Mouse (Mus musculus): ENCODE data around the gene Clic3.
A peak's percentile ranks its signal among the peaks of the same experiment; 100 is the strongest.

Gene Clic3

DNA sequence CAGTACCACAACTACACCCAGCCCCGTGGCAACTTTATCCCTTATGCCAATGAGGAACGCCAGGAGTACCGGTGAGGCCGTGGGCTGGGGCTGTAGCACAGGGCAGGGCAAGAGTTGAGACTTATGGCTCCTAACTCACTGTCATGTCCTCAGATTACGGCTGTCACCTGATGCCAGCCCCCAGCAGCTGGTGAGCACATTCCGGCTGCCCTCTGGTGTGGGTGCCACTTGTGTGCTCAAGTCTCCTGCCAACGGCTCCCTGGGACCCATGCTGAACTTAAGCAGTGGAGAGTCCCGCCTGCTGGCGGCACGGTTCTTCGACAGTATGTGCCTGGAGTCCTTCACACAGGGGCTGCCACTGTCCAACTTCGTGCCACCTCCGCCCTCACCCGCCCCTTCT, 14.0 kb upstream of the Clic3 start:
- no peak for DNase-seq (ENCODE audit: low spot score in 2 of 2)

- DNase-seq (ENCODE audit: low spot score in 2 of 2) = no peak
These were observed 5.6 kb upstream of the Clic3 start for GRCm38 (mm10) chr2:25450853-25451647.

- DNase-seq (ENCODE audit: low spot score in 2 of 2) = no peak
These were observed 3.7 kb upstream of the Clic3 start for GRCm38 (mm10) chr2:25452951-25453350.

GRCm38 (mm10) chr2:25457022-25457896, 621 bp downstream of the Clic3 start:
- DNase-seq (ENCODE audit: low spot score in 2 of 2) = no peak

GRCm38 (mm10) chr2:25458911-25459310, 2.3 kb downstream of the Clic3 start:
- no peak for DNase-seq (ENCODE audit: low spot score in 2 of 2)

DNA sequence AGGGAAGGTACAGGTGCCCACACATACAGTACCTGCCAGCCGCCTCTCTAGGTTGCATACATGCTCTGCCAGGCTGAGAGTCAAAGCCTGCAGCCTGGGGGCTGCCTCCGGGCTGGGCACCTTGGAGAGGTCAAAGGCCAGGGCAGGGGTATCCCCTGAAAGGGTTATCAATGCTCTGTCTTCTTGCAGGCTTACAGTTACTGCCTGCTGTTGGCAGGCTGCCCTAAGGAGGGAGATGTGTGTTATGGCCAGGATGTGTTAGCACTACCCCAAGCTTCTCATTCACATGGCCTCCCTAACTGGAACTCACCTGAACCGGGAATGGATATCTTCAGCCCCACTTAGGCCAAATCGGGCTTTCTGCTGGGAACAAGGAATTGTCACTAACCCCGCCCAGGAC, 3.5 kb downstream of the Clic3 start:
- DNase-seq (ENCODE audit: low spot score in 2 of 2) = peak in 1 of 2 experiments; percentile 37

- DNase-seq (ENCODE audit: low spot score in 2 of 2) = peak; percentile 65 to 81
These were observed 4.1 kb downstream of the Clic3 start, which contains the start of gene Paxx for GRCm38 (mm10) chr2:25460551-25461309. Gene Paxx (minus strand): TSS chr2:25461094.

DNA sequence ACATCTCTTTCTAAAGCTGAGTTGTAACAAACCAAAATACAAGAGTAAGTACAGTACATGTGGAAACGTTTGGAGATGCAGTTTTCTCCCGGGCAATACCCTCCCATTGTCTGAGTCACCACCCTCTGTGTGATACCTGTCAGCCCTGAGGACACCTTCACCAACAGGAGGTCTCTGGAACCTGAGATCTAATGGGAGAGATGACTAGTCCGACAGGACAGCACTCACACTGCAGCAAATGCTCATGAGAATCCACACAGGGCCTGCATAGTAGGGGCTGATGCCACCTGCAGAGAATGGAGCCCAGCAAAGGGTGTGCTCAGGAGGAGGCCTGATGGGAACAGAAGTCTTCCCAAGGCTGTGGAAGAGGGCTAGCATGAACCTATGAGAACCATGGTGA, 4.8 kb downstream of the Clic3 start:
- DNase-seq (ENCODE audit: low spot score in 2 of 2) = no peak

DNA sequence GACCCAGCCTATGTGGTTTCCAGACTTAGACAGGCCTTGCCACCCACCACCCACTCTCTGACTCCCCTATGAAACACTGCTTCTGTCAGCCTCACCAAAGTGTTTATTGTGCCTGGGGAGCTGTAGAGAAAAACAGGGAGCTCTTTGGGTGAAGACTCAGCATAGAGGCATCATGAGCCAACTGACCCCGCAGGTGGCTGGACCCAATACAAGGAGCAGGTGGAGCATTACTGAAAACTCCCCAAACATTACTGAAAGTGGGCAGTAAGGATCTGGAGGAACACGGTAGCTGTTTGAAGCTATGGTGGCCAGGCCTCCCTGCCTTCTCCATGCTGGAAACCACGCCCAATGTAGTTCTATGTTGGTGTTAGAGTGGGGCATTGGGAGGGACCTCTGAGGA, 7.0 kb downstream of the Clic3 start:
- DNase-seq (ENCODE audit: low spot score in 2 of 2) = no peak

DNA sequence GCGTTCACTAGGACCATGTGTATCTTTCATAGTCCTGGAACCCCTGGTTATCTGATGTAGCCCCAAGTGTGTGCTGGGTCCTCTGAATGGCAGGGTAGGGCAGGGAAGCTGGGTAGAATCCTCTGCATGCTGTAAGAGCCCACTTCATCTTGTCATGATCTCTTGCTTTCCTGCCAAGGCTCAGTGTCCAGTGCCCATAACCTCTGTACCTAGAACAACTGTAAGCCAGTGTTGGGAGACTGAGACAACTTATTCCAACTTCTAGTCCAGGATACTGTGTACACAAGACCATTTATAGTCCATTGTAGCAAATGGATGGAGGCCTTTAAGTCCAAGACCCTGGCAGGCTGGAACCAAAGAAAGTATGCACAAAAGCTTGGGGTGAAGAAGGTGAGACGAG, 8.6 kb downstream of the Clic3 start:
- no peak for DNase-seq (ENCODE audit: low spot score in 2 of 2)

DNA sequence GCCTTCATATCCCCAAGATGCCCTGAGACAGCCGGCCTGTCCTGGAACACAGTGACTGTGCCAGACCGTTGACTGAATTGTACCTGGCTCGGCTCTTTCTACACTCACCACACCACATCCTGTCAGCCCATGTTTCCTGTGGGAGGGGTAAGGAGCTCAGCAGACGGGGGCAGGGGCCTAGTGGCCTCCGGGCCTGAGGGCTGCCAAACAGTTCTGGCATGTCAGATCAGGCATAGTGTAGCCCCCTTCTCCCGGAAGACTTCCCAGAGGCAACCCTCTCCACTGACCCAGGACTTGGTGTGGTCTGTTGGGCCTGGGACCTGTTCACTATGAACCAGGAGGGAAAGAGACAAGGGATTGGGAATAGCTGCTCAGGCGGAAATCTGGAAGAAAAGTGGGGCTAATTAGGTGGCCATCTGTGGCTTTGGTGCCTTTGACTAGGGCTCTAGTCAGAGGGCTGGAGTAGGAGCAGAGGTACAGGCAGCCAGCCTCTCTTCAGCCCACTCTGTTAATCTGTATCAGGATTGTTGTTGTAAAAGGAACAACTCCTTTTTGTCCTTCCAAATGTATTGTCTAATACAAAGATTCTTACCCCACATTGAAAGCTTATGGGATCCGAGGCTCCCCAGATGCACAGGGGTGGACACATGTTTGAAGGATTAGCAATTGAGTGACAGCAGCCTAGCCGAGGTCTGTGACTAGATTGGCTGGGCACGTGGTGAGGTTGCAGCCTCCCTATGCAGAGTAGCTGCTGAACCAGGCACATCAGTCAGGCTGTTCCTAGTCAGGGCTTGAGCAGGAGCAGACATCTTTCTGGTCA, 9.4 kb downstream of the Clic3 start:
- no peak for DNase-seq (ENCODE audit: low spot score in 2 of 2)

DNA sequence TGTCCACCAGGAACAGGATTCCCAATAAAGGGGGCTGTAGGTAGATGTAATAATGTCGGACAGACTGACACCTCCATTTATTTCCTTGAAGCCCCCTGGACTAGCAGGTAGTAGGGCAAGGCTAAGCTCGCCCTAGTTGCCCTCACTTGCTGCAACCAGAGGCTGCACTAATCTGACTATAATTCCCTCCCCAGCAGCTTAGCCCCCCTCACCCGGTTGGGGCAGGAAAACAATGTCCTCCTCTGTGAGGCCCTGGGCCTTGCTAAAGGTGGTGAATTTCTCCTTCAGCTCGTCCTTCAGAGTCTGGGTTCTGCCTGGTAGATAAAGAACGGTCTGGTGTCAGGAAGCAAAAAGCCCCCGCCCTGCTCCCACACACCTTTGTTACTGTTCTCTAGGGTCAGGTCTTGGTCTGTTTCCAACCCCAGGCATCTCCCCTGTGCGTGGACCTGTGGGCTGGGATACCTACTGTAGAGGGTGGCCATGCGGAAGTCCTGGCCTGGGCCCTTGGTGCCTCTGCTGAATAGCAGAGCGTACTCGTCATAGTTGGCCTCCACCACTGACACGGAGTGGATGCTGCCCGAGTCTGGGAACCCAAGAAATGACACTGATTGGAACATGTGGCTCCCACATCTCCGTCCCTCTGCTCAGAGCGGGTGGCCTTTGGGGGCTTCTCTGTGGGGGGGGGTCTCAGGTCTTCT, 11.1 kb downstream of the Clic3 start:
- DNase-seq (ENCODE audit: low spot score in 2 of 2) = no peak

GRCm38 (mm10) chr2:25468962-25469915, 12.6 kb downstream of the Clic3 start:
- peak in 1 of 2 experiments; percentile 74 for DNase-seq (ENCODE audit: low spot score in 2 of 2)

GRCm38 (mm10) chr2:25469969-25470368, 13.3 kb downstream of the Clic3 start, which contains the start of gene Ptgds:
Gene Ptgds (minus strand): TSS chr2:25470046.
- DNase-seq (ENCODE audit: low spot score in 2 of 2) = no peak

GRCm38 (mm10) chr2:25472550-25472949, 15.9 kb downstream of the Clic3 start:
- no peak for DNase-seq (ENCODE audit: low spot score in 2 of 2)

- DNase-seq (ENCODE audit: low spot score in 2 of 2) = no peak
These were observed 20.9 kb downstream of the Clic3 start for GRCm38 (mm10) chr2:25477541-25477940.

DNA sequence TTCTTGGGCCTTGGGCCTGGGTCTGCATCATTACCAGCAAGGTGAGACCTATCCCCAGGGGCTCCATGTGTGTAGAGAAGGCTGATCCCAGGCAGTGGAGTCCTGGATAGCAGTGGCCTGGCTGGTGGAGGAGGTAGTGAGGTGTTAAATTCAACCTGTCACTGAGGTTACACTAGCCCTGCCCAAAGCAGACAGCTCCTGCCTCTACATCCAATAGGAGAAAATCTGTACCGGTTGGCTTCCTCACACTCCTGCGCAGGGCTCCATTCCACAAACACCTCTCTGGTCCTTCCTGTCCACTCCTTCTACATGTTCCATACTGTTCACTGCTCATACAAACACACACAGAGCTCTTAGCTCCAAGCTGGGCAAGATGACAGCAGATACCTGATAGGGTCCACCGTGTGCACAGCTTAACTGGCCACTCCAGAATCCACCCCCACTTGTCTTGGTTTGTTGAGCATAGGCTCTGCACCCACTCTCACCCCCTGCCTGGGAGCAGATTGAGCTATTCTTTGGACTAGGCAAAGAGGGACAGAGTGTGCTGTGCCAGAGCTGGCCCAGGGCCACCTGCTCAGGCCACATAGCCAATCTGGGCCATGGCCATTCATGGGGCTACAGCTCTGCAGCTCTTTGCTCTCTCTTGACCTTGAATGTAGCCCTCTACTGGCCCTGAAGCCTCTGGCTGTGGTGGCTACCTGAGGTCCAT, 21.5 kb downstream of the Clic3 start:
- DNase-seq (ENCODE audit: low spot score in 2 of 2) = no peak

GRCm38 (mm10) chr2:25479551-25480311, 23.1 kb downstream of the Clic3 start:
- DNase-seq (ENCODE audit: low spot score in 2 of 2) = no peak

Measured in cerebellum, postnatal 4 days (tissue).